In genomic region chr12:80937331-80938029, GRCm38 (mm10) we compare ENCODE assay signal across 19 mouse cellular contexts. TPM values are rescaled to one million over a fixed set of nuclear protein-coding genes. Genes with fewer than 3 reads are reported as not detected.
DNase-seq lines count a peak whose midpoint lies in the region; ATAC-seq and TF ChIP-seq lines count a peak whose summit lies in the region.
"Had no signal": no experiment of that assay in that cellular context is flagged by ENCODE, and none has a peak within 500 bp of the region (broad histone marks: within the 10 kb centered on the region; RNA-seq: fewer than 3 reads in every experiment).

No protein-coding gene starts in this region.

- TF ChIP-seq CTCF in liver, adult 2 months (IDR thresholded peaks at IDR 0.05; ENCODE audit: low read depth, low read length): no peak
- TF ChIP-seq CTCF in liver, postnatal 0 days (IDR thresholded peaks at IDR 0.05; ENCODE audit: low read depth): no peak

- no peak overlapping the region for H3K4me2 ChIP-seq in liver, postnatal 0 days (ENCODE audit: low read depth, low read length)
- H3K4me2 ChIP-seq in stomach, embryonic 16.5 days (ENCODE audit: low read depth, low read length): no peak overlapping the region
- H3K4me2 ChIP-seq: embryonic facial prominence, embryonic 12.5 days had no signal

- peak; percentile 65 for DNase-seq in liver, adult 2 months (ENCODE audit: extremely low read depth, low read depth, low spot score)
- DNase-seq in liver, postnatal 0 days: no peak
- DNase-seq in fat pad, adult 2 months (ENCODE audit: extremely low read depth, low read depth, low spot score): peak; percentile 28
- DNase-seq in right cerebral cortex, adult 2 months (ENCODE audit: low spot score in 2 of 2): no peak
- no peak for DNase-seq in gastrocnemius, postnatal 25 days
- DNase-seq in spleen, adult 18-20 months: no peak
- DNase-seq: cerebellum, adult 11 months; kidney, adult 11 months; kidney, postnatal 10 days; midbrain, embryonic 14.5 days; right cerebral cortex, postnatal 14 days had no signal

- 36% methylated on average over 9 of the region's 9 CpGs for WGBS in liver, adult 2 months
- 61% methylated on average over 9 of the region's 9 CpGs for WGBS in liver, postnatal 0 days (ENCODE audit: insufficient replicate concordance)
- WGBS in stomach, embryonic 16.5 days: 64% methylated on average over 9 of the region's 9 CpGs

- TF ChIP-seq EP300 in liver, postnatal 0 days (IDR thresholded peaks at IDR 0.05; ENCODE audit: low read depth): no peak

- no peak overlapping the region for H3K4me3 ChIP-seq in liver, adult 2 months (ENCODE audit: insufficient read depth, low read depth, low read length)
- H3K4me3 ChIP-seq in liver, postnatal 0 days (ENCODE audit: low read depth, low read length): no peak overlapping the region
- no peak overlapping the region for H3K4me3 ChIP-seq in stomach, embryonic 16.5 days (replicated peaks; ENCODE audit: low read length)
- H3K4me3 ChIP-seq: embryonic facial prominence, embryonic 12.5 days; limb, embryonic 10.5 days had no signal

- no peaks in the 10 kb centered on the region for H3K27me3 ChIP-seq in liver, adult 2 months (ENCODE audit: control insufficient read depth, insufficient read depth, low read length)
- no peaks in the 10 kb centered on the region for H3K27me3 ChIP-seq in liver, postnatal 0 days (ENCODE audit: insufficient read depth, low read length)
- H3K27me3 ChIP-seq in stomach, embryonic 16.5 days (ENCODE audit: control insufficient read depth, insufficient read depth, low read length): no peaks in the 10 kb centered on the region
- H3K27me3 ChIP-seq: embryonic facial prominence, embryonic 12.5 days had no signal

- H3K9ac ChIP-seq in liver, adult 2 months (ENCODE audit: low read depth, low read length): no peak overlapping the region
- H3K9ac ChIP-seq in liver, postnatal 0 days (replicated peaks): no peak overlapping the region
- no peak overlapping the region for H3K9ac ChIP-seq in stomach, embryonic 16.5 days (ENCODE audit: low read length)
- H3K9ac ChIP-seq: embryonic facial prominence, embryonic 12.5 days; liver, embryonic 14.5 days had no signal

- TF ChIP-seq POLR2A in liver, adult 2 months (IDR thresholded peaks at IDR 0.05; ENCODE audit: extremely low read depth, insufficient read depth, low read length): no peak

- no peaks in the 10 kb centered on the region for H3K36me3 ChIP-seq in liver, adult 2 months (ENCODE audit: control insufficient read depth, insufficient read depth, low read length)
- H3K36me3 ChIP-seq in liver, postnatal 0 days (replicated peaks; ENCODE audit: insufficient read depth, low read length): no peaks in the 10 kb centered on the region
- no peaks in the 10 kb centered on the region for H3K36me3 ChIP-seq in stomach, embryonic 16.5 days (ENCODE audit: control insufficient read depth, insufficient read depth, low read length)
- H3K36me3 ChIP-seq: embryonic facial prominence, embryonic 12.5 days; limb, embryonic 10.5 days had no signal

- ATAC-seq in liver, postnatal 0 days: no peak
- ATAC-seq in CD4-positive, CD25-positive, alpha-beta regulatory T cell, adult 4 months: peak; percentile 29
- peak; percentile 51; the same call in 1 of the 2 replicates for ATAC-seq in stomach, embryonic 16.5 days (ENCODE audit: insufficient read depth, low FRiP score)

- no peaks in the 10 kb centered on the region for H3K79me2 ChIP-seq in liver, adult 2 months (ENCODE audit: control insufficient read depth, insufficient read depth, low read length)

- peaks cover 5% of the 10 kb centered on the region for H3K4me1 ChIP-seq in liver, adult 2 months (ENCODE audit: control insufficient read depth, insufficient read depth, low read length)
- peaks cover 31% of the 10 kb centered on the region for H3K4me1 ChIP-seq in liver, postnatal 0 days (ENCODE audit: insufficient read depth)
- H3K4me1 ChIP-seq in stomach, embryonic 16.5 days (ENCODE audit: control insufficient read depth, insufficient read depth, low read length): peaks cover 5% of the 10 kb centered on the region
- H3K4me1 ChIP-seq: embryonic facial prominence, embryonic 12.5 days; limb, embryonic 10.5 days had no signal

- H3K9me3 ChIP-seq in liver, postnatal 0 days (ENCODE audit: low read length): no peaks in the 10 kb centered on the region
- H3K9me3 ChIP-seq in stomach, embryonic 16.5 days (replicated peaks; ENCODE audit: control insufficient read depth, low read length): no peaks in the 10 kb centered on the region
- H3K9me3 ChIP-seq: embryonic facial prominence, embryonic 12.5 days; limb, embryonic 10.5 days had no signal

- no peak overlapping the region for H3K27ac ChIP-seq in liver, adult 2 months (replicated peaks; ENCODE audit: insufficient read depth, low read depth, low read length)
- H3K27ac ChIP-seq in liver, postnatal 0 days (ENCODE audit: low read depth): no peak overlapping the region
- H3K27ac ChIP-seq in stomach, embryonic 16.5 days (ENCODE audit: low read length): peak overlapping the region; percentile 85
- H3K27ac ChIP-seq: embryonic facial prominence, embryonic 12.5 days; limb, embryonic 10.5 days; liver, embryonic 14.5 days had no signal

RNA-seq across cellular contexts. Expression of gene Srsf5, which starts 7.8 kb away (rescaled TPM):
- total RNA-seq in liver, adult 2 months (2014; rRNA removed): 232 and 331 TPM in 2 replicates
- 198 and 238 TPM in 2 replicates for polyA plus RNA-seq in liver, adult 2 months (2012; rRNA removed)
- 249 and 270 TPM in 2 replicates for polyA plus RNA-seq in liver, postnatal 0 days (2015; fragmentation: Nextera tagmentation; extraction: Ambion mirVana)
- polyA plus RNA-seq in CD4-positive, CD25-positive, alpha-beta regulatory T cell, adult 4 months (2017; shearing (Covaris generic)): 100 to 1,000 TPM; 520 to 757 TPM
- 526 and 551 TPM in 2 replicates for polyA plus RNA-seq in stomach, embryonic 16.5 days (2015; fragmentation: Nextera tagmentation; extraction: Ambion mirVana)
- 10 to 100 TPM; 72.3 to 75.0 TPM for total RNA-seq in gastrocnemius, postnatal 25 days (2021)

RNA-seq across cellular contexts. Expression of gene Slc10a1, which starts 31.0 kb away (rescaled TPM):
- 389 and 508 TPM in 2 replicates for total RNA-seq in liver, adult 2 months (2014; rRNA removed)
- polyA plus RNA-seq in liver, adult 2 months (2012; rRNA removed): 1,193 and 1,387 TPM in 2 replicates
- 500 and 502 TPM in 2 replicates for polyA plus RNA-seq in liver, postnatal 0 days (2015; fragmentation: Nextera tagmentation; extraction: Ambion mirVana)
- polyA plus RNA-seq in CD4-positive, CD25-positive, alpha-beta regulatory T cell, adult 4 months (2017; shearing (Covaris generic)): 1 to 10 TPM; 1.2 TPM
- polyA plus RNA-seq in stomach, embryonic 16.5 days (2015; fragmentation: Nextera tagmentation; extraction: Ambion mirVana): 0.84 and 1.3 TPM in 2 replicates
- total RNA-seq in gastrocnemius, postnatal 25 days (2021): not detected
- total RNA-seq: layer of hippocampus, postnatal 14 days had no signal
- polyA plus RNA-seq: C2C12; gonadal fat pad, adult 2 months had no signal

Comparison
In these comparisons a context has a peak if more than half of its experiments do, and no peak if none do; other contexts are left out.
1. DNase-seq: peak in liver, adult 2 months (single experiment) and fat pad, adult 2 months (single experiment); none in liver, postnatal 0 days (single experiment), right cerebral cortex, adult 2 months (0 of 2), gastrocnemius, postnatal 25 days (single experiment) and spleen, adult 18-20 months (0 of 2).
2. RNA of gene Slc10a1, which starts 31.0 kb away (polyA plus RNA-seq): 1,193 to 1,387 TPM in liver, adult 2 months and 500 to 502 TPM in liver, postnatal 0 days; 0.84 to 1.3 TPM in stomach, embryonic 16.5 days and 1.2 TPM in CD4-positive, CD25-positive, alpha-beta regulatory T cell, adult 4 months; every median in the first group is over 100 times any median in the second.